Mouse (Mus musculus): ENCODE data around the gene Dusp5. TPM values are rescaled to one million over a fixed set of nuclear protein-coding genes. Genes with fewer than 3 reads are reported as not detected.
"Not testable (repeated sequence)": the region's sequence is repeated elsewhere in the genome, so short reads cannot be mapped to it uniquely, and the experiment has no call there.

Gene Dusp5
- polyA plus RNA-seq, 1 experiment from 2014 or later, result 5.0 TPM

DNA sequence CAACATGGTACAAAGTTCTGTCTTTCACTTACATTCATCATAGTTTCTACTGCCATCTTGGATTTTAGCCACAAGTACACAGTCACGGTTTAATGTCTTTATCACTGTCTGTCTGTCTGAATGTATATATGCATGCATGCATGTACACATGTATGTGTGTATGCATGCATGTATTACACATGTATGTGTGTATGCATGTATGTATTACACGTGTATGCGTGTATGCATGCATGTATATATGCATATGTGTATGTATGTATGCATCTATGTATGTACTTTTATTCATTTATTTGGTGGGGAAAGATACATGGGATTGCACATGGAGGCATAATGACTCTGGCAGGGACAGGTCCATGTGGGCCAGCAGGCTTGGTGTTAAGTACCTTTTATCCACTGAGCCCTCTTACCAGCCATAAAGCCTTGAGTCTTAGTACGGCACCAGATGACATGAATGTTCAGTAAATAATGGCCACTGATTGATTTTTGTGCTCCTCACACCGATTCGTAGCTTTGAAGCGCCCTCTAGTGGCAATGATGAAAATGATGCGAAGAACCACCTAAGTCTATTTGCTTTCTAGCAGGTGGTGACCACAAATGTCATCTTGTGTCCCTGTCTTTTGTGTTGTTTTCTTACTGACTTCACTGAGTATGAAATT is 49.8 kb downstream of the Dusp5 start:
- Histone ChIP-seq H3K4me1 (ENCODE audit: control insufficient read depth, insufficient read depth, low read length) (no peaks in the 10 kb centered on the region), H3K27ac (ENCODE audit: low read depth, low read length) (no peak overlapping the region), H3K36me3 (ENCODE audit: control insufficient read depth, insufficient read depth, low read length) (no peaks in the 10 kb centered on the region), H3K4me2 (ENCODE audit: low read depth) (no peak overlapping the region), H3K4me3 (ENCODE audit: low read depth, low read length) (no peak overlapping the region), H3K9ac (ENCODE audit: low read length) (no peak overlapping the region), H3K27me3 (ENCODE audit: control insufficient read depth, insufficient read depth, low read length) (no peaks in the 10 kb centered on the region), H3K9me3 (ENCODE audit: control insufficient read depth, low read length) (no peaks in the 10 kb centered on the region)
- DNase-seq (ENCODE audit: low spot score), result peak; percentile 70
- WGBS, result 14% methylated on average over 8 of the region's 8 CpGs
- peak; percentile 55; the same call in 1 of the 2 replicates for ATAC-seq (ENCODE audit: insufficient read depth, low FRiP score, low TSS enrichment)

DNA sequence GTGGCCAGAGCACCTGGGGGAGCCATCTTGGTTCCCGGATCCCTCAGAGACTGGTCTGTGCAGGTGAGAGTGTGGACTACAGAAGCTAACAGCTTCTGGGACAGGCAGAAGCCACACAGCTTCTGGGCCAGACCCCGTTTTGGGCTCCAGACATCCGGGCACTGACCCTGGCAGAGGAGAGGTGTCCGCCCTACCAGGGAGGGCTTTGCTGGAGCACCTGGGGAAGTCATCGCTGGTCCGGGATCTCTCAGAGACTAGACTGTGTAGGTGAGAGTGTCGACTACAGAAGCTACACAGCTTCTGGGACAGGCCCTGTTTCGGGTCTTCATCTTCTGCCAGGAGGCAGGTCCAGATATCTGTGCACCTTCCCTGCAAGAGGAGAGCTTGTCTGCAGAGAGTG is 51.4 kb downstream of the Dusp5 start:
- H3K9ac ChIP-seq (ENCODE audit: low read length); ATAC-seq (ENCODE audit: insufficient read depth, low FRiP score, low TSS enrichment); H3K36me3 ChIP-seq (ENCODE audit: control insufficient read depth, insufficient read depth, low read length); H3K4me3 ChIP-seq (ENCODE audit: low read depth, low read length); H3K4me1 ChIP-seq (ENCODE audit: control insufficient read depth, insufficient read depth, low read length); H3K27ac ChIP-seq (ENCODE audit: low read depth, low read length); H3K9me3 ChIP-seq (ENCODE audit: control insufficient read depth, low read length); DNase-seq (ENCODE audit: low spot score); H3K4me2 ChIP-seq (ENCODE audit: low read depth); H3K27me3 ChIP-seq (ENCODE audit: control insufficient read depth, insufficient read depth, low read length): not testable (repeated sequence)
- whole genome bisulfite sequencing, result 94% methylated on average over 8 of the region's 8 CpGs

DNA sequence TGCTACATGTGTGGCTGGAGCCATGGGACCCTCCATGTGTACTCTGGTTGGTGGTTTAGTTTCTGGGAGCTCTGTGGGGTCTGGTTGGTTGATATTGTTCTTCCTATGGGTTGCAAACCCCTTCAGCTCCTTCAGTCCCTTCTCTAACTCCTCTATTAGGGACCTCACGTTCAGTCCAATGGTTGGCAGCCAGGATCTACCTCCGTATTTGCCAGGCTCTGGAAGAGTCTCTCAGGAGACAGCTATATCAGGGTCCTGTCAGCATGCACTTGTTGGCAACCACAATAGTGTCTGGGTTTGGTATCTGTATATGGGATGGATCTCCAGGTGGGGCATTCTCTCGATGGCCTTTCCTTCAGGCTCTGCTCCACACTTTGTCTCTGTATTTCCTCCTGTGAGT is 58.8 kb downstream of the Dusp5 start:
- not testable (repeated sequence) for H3K9ac ChIP-seq (ENCODE audit: low read length); H3K9me3 ChIP-seq (ENCODE audit: control insufficient read depth, low read length); H3K36me3 ChIP-seq (ENCODE audit: control insufficient read depth, insufficient read depth, low read length); ATAC-seq (ENCODE audit: insufficient read depth, low FRiP score, low TSS enrichment); H3K4me2 ChIP-seq (ENCODE audit: low read depth); DNase-seq (ENCODE audit: low spot score); H3K27ac ChIP-seq (ENCODE audit: low read depth, low read length); H3K4me3 ChIP-seq (ENCODE audit: low read depth, low read length); H3K4me1 ChIP-seq (ENCODE audit: control insufficient read depth, insufficient read depth, low read length); H3K27me3 ChIP-seq (ENCODE audit: control insufficient read depth, insufficient read depth, low read length)
- 86% methylated on average over 3 of the region's 3 CpGs for WGBS

DNA sequence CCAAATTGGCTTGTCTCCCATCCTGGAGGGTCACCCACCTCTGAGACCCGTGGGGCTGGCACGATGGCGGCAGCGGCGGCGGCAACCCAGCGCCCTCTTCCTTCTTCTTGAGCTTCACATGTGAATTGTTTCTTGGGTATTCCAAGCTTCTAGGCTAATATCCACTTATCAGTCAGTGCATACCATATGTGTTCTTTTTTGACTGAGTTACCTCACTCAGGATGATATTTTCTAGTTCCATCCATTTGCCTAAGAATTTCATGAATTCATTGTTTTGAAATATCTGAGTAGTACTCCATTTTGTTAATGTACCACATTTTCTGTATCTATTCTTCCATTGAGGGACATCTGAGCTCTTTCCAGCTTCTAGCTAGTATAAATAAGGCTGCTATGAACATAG is 60.1 kb downstream of the Dusp5 start, which contains the start of gene Nutf2-ps1:
TSS of gene Nutf2-ps1 (minus strand) at position 101 of the 400 bp plus-strand sequence.
- H3K4me3 ChIP-seq (ENCODE audit: low read depth, low read length); H3K9ac ChIP-seq (ENCODE audit: low read length); H3K36me3 ChIP-seq (ENCODE audit: control insufficient read depth, insufficient read depth, low read length); ATAC-seq (ENCODE audit: insufficient read depth, low FRiP score, low TSS enrichment); DNase-seq (ENCODE audit: low spot score); H3K9me3 ChIP-seq (ENCODE audit: control insufficient read depth, low read length); H3K4me2 ChIP-seq (ENCODE audit: low read depth); H3K4me1 ChIP-seq (ENCODE audit: control insufficient read depth, insufficient read depth, low read length); H3K27ac ChIP-seq (ENCODE audit: low read depth, low read length); H3K27me3 ChIP-seq (ENCODE audit: control insufficient read depth, insufficient read depth, low read length): not testable (repeated sequence)
- 98% methylated on average over 7 of the region's 7 CpGs for WGBS

Other genes starting within 250 kb of the Dusp5 start
- gene Mxi1, start 218.6 kb upstream of the Dusp5 start, polyA plus RNA-seq (2014; fragmentation: Nextera tagmentation; extraction: Ambion mirVana), result 56.4 and 58.4 TPM in 2 replicates
- gene Gm10197, start 157.3 kb upstream of the Dusp5 start, polyA plus RNA-seq (2014; fragmentation: Nextera tagmentation; extraction: Ambion mirVana), result 7.2 TPM in 1 of 2 replicates, not detected in the other
- gene Smndc1, start 138.5 kb upstream of the Dusp5 start, polyA plus RNA-seq (2014; fragmentation: Nextera tagmentation; extraction: Ambion mirVana), result 54.4 and 57.5 TPM in 2 replicates
- gene Nutf2-ps1, start 60.0 kb downstream of the Dusp5 start, polyA plus RNA-seq (2014; fragmentation: Nextera tagmentation; extraction: Ambion mirVana), result 397 and 400 TPM in 2 replicates
- gene Smc3, start 71.3 kb downstream of the Dusp5 start, polyA plus RNA-seq (2014; fragmentation: Nextera tagmentation; extraction: Ambion mirVana), result 84.5 and 90.1 TPM in 2 replicates
- 1.4 and 2.3 TPM in 2 replicates for gene Rbm20, start 148.2 kb downstream of the Dusp5 start, polyA plus RNA-seq (2014; fragmentation: Nextera tagmentation; extraction: Ambion mirVana)

All from neural tube, embryonic 11.5 days (tissue).